Mouse (Mus musculus): ENCODE measurements around the gene 2700081O15Rik.

DNA sequence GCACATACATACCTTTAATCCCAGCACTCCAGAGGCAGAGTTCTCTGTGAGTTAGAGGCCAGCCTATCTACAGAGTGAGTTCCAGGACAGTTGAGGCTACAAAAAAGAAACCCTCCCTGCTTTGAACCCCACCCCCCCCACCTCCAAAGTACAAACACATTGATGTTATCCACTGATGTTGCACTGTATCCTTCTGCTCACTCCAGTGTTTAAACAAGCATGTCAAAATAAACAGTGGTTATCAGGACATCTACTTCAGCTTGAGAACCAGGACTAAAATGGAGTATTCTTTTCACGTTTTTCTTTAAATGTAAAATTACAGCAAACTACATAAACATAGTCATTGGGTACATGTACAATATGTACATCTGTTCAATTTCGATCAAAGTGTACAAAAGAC lies 27.7 kb downstream of the 2700081O15Rik start:
- TF ChIP-seq POLR2AphosphoS2 (IDR thresholded peaks at IDR 0.05; ENCODE audit: low read length) (no peak), POLR2A (IDR thresholded peaks at IDR 0.05; ENCODE audit: control insufficient read depth in 1 of 2, insufficient read depth in 1 of 2, low read depth in 1 of 2, low read length in 2 of 2, poor library complexity in 1 of 2) (no peak), CHD1 (IDR thresholded peaks at IDR 0.05; ENCODE audit: low read depth, low read length) (no peak), MYB (IDR thresholded peaks at IDR 0.05; ENCODE audit: low read depth, low read length) (no peak), ZC3H11A (IDR thresholded peaks at IDR 0.05; ENCODE audit: low read depth, low read length) (no peak)
